Mouse (Mus musculus) embryonic facial prominence, embryonic 11.5 days (tissue): ENCODE measurements around the gene Neu1. TPM values are rescaled to one million over a fixed set of nuclear protein-coding genes. Genes with fewer than 3 reads are reported as not detected.
A peak's percentile ranks its signal among the peaks of the same experiment; 100 is the strongest.
"Not testable (repeated sequence)": the region's sequence is repeated elsewhere in the genome, so short reads cannot be mapped to it uniquely, and the experiment has no call there.

Experiments used
- ATAC-seq: fragments of 200-750 bp; cut with Nextera tagmentation; replicated peaks from 2 replicates; pipeline ENCODE4 v1.8.0; 2017; ENCODE audit warnings: low read depth; ENCODE audit not compliant: insufficient number of reproducible peaks, low FRiP score, low TSS enrichment
- DNase-seq: peaks from one replicate; pipeline ENCODE4 v3.0.0-alpha.2; 2015; ENCODE audit warnings: low spot score
- H3K27ac ChIP-seq: fragments of 300-500 bp; sonication (generic); replicated peaks from 2 replicates; pipeline ENCODE4 v1.5.1; 2014; ENCODE audit warnings: mild to moderate bottlenecking, low read depth, low read length, control low read depth
- H3K27me3 ChIP-seq: fragments of 300-500 bp; sonication (generic); 2 replicates; pipeline ENCODE4 v1.6.1; 2014; ENCODE audit warnings: mild to moderate bottlenecking, low read length, moderate library complexity, mixed read lengths; ENCODE audit not compliant: control insufficient read depth, insufficient read depth
- H3K36me3 ChIP-seq: fragments of 300-500 bp; sonication (generic); replicated peaks from 2 replicates; pipeline ENCODE4 v1.6.1; 2014; ENCODE audit warnings: low read depth, mild to moderate bottlenecking, low read length, moderate library complexity, mixed read lengths; ENCODE audit not compliant: control insufficient read depth, insufficient read depth
- H3K4me1 ChIP-seq: fragments of 300-500 bp; sonication (generic); 2 replicates; pipeline ENCODE4 v1.6.1; 2014; ENCODE audit warnings: low read length, mixed read lengths; ENCODE audit not compliant: control insufficient read depth, insufficient read depth
- H3K4me2 ChIP-seq: fragments of 300-500 bp; sonication (generic); 2 replicates; pipeline ENCODE4 v1.6.1; 2014; ENCODE audit warnings: low read depth, mild to moderate bottlenecking, control low read depth, low read length, moderate library complexity
- H3K4me3 ChIP-seq: fragments of 300-500 bp; sonication (generic); 2 replicates; pipeline ENCODE4 v1.5.1; 2014; ENCODE audit warnings: low read depth, low read length, control low read depth
- H3K9ac ChIP-seq: fragments of 300-500 bp; sonication (generic); replicated peaks from 2 replicates; pipeline ENCODE4 v1.6.1; 2014; ENCODE audit warnings: mild to moderate bottlenecking, control low read depth, low read length
- H3K9me3 ChIP-seq: fragments of 300-500 bp; sonication (generic); replicated peaks from 2 replicates; pipeline ENCODE4 v1.6.1; 2016; ENCODE audit warnings: mild to moderate bottlenecking, low read length, inconsistent platforms, mixed read lengths; ENCODE audit not compliant: control insufficient read depth
- WGBS: fragments of 180-500 bp; shearing (Covaris S2); extraction: QIAGEN DNeasy Blood & Tissue Kit; methylation state at CpG from one replicate; pipeline ENCODE4 v1.1.7; 2014; 5-methylcytosine and 5-hydroxymethylcytosine counted together
- polyA plus RNA-seq: library from polyadenylated mRNA; unstranded; fragments of >200 nt; fragmentation: Nextera tagmentation; extraction: Ambion mirVana; gene quantifications from 2 replicates; pipeline ENCODE4 v1.2.1, GENCODE M21; 2014

The Neu1 gene
- polyA plus RNA-seq, 1 experiment from 2014 or later: 10.9 TPM

DNA sequence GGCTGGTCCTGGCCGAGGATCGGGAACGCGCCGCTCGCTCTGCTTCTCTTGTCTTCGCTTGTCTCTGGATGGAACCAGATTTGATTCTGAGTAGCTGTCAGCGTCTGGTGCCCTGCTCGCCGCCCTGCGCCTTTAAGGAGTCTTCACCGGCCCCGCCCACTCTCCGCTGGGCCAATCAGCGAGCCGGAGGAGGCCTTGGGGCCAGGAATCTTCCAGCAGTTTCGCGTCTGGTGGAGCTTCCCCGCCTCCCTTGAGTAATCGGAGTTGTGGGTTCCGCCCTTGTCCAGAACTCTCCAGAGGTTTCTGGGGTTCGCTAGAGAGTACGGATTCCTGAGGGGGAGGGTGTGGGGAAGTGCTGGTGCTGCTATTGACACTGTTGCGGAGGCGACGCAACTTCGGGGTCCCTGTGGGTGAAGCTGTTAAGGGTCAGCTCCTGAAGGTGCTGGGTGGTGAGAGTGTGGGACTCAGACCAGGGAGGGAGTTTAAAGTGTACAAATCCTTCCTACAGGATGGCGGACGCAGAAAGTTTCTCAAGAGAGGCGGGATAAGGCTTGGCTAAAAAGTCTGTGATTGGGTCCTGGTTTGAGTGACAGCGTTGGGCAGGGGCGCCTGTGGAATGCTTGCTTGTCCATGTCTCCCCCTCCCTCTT is 28.2 kb downstream of the Neu1 start, which contains the start of gene Hspa1b:
Gene Hspa1b, minus strand, starts transcription at position 109 of the 649 bp plus-strand sequence.
- ATAC-seq (peak; percentile 90), DNase-seq (peak; percentile 91)
- peak within 1 kb of the TSS; percentile 37 for H3K4me3 ChIP-seq
- H3K27me3 ChIP-seq, H3K9me3 ChIP-seq, H3K36me3 ChIP-seq, H3K4me1 ChIP-seq: not testable (repeated sequence)
- H3K27ac ChIP-seq: peak within 1 kb of the TSS; percentile 36; the same call in 1 of the 2 replicates
- peak within 1 kb of the TSS; percentile 39 for H3K9ac ChIP-seq
- under 1% methylated on average over 28 of the region's 32 CpGs for WGBS
- peak within 1 kb of the TSS; percentile 53 for H3K4me2 ChIP-seq

DNA sequence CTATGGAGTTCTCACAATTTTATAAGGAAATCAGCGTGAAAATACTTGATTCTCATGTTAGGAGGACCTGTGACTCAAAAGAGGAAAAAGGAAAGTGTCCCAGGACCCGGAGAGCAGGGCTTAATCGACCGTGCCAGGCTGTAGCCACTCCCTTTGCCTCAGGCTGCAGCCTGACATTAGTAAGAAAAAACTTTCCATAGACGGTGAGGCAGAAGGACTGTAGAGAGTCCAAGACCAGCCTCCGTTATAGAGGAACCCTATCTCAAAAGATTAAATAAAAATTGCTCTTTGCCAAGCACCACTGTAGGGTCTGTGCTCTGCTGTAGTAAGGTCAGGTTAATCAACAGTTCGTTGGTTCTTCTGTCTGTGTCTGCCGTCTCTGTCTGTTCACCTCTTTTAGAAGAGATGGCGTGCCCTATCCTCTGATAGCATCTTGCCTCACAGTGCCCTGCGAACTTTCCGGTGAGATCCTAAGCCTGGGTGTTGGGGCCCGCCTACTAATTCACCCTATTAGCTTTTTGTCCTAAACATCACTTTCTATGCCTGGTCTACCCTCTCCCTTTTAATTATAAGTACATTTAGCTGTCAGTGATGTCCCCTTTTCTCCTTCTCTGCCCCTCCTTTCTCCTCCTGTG is 28.9 kb downstream of the Neu1 start:
- Histone ChIP-seq H3K9me3 (no peaks in the 10 kb centered on the region), H3K4me2 (peak overlapping the region; percentile 53), H3K9ac (peak overlapping the region; percentile 19), H3K4me1 (no peaks in the 10 kb centered on the region), H3K27ac (no peak overlapping the region), H3K27me3 (no peaks in the 10 kb centered on the region), H3K36me3 (no peaks in the 10 kb centered on the region), H3K4me3 (peak overlapping the region; percentile 37)
- no peak for ATAC-seq
- 9% methylated on average over 12 of the region's 12 CpGs for WGBS
- DNase-seq: peak; percentile 49

DNA sequence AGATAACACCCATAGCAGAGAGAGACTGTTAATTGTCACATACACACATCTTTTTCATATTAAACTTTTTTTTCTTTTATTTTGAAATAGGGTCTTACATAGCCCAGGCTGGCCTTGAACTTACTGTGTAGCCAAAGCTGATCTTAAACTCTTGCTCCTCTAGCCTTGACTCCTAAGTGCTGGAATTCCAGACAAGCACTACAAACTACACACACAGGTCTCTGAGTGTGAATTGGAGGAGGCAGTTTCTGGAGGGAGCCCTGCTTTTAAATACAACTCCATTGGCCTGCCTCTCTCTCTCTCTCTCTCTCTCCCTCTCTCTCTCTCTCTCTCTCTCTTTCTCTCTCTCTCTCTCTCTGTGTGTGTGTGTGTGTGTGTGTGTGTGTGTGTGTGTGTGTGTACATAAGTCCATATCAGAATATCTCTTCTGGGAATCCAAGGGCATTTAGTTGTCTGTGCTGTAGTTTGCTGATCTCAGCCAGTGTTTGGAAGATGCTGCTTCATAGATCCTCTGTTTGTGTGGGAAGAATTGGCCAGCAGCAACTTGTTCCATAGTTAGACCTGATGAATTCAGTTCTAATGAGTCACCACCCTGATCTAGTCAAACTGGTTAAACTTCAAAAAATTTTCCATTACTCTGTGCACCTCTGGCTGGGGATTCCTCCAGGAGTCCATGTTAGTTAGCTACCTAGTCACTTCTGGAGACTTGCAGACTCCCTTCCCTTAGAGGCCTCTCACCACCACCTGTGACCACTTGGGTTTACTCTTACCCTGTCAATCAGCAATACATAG is 29.8 kb downstream of the Neu1 start:
- DNase-seq (no peak), ATAC-seq (no peak)
- H3K9ac ChIP-seq: no peak overlapping the region
- H3K4me1 ChIP-seq: no peaks in the 10 kb centered on the region
- no peaks in the 10 kb centered on the region for H3K36me3 ChIP-seq
- H3K27ac ChIP-seq: no peak overlapping the region
- H3K9me3 ChIP-seq: no peaks in the 10 kb centered on the region
- no peak overlapping the region for H3K4me3 ChIP-seq
- no peaks in the 10 kb centered on the region for H3K27me3 ChIP-seq
- no peak overlapping the region for H3K4me2 ChIP-seq

DNA sequence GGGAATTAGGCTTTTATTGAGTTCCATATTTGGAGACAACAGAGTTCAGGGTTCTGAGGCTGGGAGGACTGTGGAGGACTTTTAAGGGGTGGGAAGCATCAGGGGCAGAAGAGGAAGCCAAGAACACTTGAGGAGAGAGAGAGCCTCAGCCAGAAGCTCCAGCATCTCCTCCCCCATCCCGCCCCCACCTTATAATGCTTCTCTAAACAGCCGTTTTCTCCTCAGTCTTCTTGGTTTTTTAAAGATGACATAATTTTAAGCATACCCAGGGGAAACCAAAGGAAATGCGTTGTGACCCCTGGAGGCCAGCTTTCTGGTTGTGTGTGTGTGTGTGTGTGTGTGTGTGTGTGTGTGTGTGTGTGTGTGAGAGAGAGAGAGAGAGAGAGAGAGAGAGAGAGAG is 31.1 kb downstream of the Neu1 start:
- Histone ChIP-seq H3K27ac (no peak overlapping the region), H3K9ac (no peak overlapping the region), H3K36me3 (no peaks in the 10 kb centered on the region), H3K4me3 (no peak overlapping the region), H3K4me2 (no peak overlapping the region), H3K9me3 (no peaks in the 10 kb centered on the region), H3K4me1 (no peaks in the 10 kb centered on the region), H3K27me3 (no peaks in the 10 kb centered on the region)
- no peak for DNase-seq
- WGBS: 33% methylated on average over 3 of the region's 3 CpGs
- ATAC-seq: no peak

DNA sequence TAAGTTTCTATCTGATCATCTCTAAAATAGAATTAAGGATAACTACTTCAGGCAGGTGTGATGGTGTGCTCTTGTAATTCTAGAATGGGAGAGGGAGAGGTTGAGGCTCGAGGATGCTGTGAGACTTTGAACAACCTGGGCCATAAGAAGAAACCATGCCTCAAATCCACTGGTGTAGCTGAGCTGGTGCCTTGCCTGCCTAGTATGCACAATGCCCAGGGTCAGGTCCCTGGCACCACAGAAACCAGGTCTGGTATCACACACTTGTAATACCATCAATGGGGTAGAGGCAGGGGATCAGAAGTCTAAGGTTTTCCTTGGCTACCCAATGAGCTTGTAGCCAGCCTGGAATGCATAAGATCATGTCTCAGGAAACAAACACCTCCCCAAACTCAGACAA is 31.8 kb downstream of the Neu1 start:
- WGBS: 48% methylated on average over 1 of the region's 1 CpGs
- no peaks in the 10 kb centered on the region for H3K4me1 ChIP-seq
- H3K4me2 ChIP-seq: no peak overlapping the region
- no peak for DNase-seq
- H3K27ac ChIP-seq: no peak overlapping the region
- no peaks in the 10 kb centered on the region for H3K9me3 ChIP-seq
- no peak overlapping the region for H3K4me3 ChIP-seq
- no peaks in the 10 kb centered on the region for H3K36me3 ChIP-seq
- H3K27me3 ChIP-seq: peaks cover under 1% of the 10 kb centered on the region; the same call in 1 of the 2 replicates
- no peak for ATAC-seq
- no peak overlapping the region for H3K9ac ChIP-seq

DNA sequence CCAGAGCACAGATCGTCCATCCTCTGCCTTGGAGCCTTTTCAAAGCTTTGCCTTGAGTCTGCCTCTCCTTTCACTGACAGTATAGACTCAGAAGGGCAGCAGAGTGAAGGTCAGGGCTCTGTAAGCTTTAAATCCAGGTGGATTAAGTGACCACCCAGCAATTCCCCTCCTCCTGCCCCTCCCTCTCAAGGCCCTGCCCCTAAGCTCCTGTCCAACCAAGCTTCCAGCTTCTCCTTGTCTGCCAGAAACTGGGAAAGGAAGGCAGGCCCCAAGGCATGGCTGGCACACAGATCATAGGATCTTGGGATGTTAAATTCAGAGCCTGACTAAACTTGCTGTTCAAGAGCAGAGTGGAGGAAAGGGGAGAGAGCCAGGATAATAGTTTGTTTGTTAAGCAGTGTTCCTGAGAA is 33.6 kb downstream of the Neu1 start:
- no peak overlapping the region for H3K4me2 ChIP-seq
- no peaks in the 10 kb centered on the region for H3K9me3 ChIP-seq
- no peak overlapping the region for H3K4me3 ChIP-seq
- H3K9ac ChIP-seq: 0 out of 2 replicates have a peak overlapping the region, but pooled peaks have one; percentile 9
- no peak overlapping the region for H3K27ac ChIP-seq
- DNase-seq (no peak), ATAC-seq (no peak)
- H3K36me3 ChIP-seq: no peaks in the 10 kb centered on the region
- H3K27me3 ChIP-seq: peaks cover 16% of the 10 kb centered on the region
- no peaks in the 10 kb centered on the region for H3K4me1 ChIP-seq
- WGBS: 12% methylated on average over 1 of the region's 1 CpGs

DNA sequence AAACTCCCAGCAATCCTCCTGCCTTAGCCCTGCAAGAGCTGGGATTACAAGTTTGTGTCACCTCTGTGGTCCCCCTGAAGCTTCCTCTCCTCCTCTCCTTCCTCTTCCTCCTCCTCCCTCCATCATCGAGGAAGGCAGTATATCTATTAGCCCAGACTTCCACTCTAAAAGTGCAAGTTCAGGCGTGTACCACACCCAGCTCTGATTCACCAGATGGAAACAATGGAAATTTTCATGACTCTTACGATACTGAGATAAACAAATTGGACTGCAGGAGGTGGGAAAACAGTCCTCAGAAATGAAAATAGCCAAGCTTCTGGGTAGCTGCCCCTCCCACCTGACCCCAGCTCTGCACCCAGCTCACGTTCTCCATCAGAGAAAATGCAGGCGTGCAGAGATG is 34.6 kb downstream of the Neu1 start:
- ATAC-seq (no peak), DNase-seq (no peak)
- Histone ChIP-seq H3K36me3 (no peaks in the 10 kb centered on the region), H3K4me2 (no peak overlapping the region), H3K9me3 (no peaks in the 10 kb centered on the region), H3K4me3 (no peak overlapping the region), H3K9ac (no peak overlapping the region), H3K27ac (no peak overlapping the region), H3K27me3 (peaks cover 18% of the 10 kb centered on the region), H3K4me1 (no peaks in the 10 kb centered on the region)
- WGBS: 71% methylated on average over 5 of the region's 5 CpGs

DNA sequence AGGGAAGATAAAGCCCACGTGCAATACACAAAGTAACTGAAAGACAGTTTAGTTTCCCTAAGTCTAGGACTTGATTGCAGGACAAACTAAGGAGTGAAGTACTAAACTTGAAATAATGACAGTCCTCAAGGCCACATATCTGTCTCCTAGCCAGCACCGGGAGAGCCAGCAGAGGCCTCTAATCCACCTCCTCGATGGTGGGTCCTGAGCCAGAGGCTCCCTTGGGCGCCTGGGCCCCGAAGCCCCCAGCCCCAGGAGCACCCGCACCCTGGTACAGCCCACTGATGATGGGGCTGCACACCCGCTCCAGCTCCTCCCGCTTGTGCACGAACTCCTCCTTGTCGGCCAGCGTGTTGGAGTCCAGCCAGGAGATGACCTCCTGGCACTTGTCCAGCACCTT is 38.8 kb downstream of the Neu1 start, which contains the start of gene Gm20481:
Gene Gm20481, plus strand, starts transcription at position 91 of the 400 bp plus-strand sequence.
- not testable (repeated sequence) for H3K27ac ChIP-seq, H3K9ac ChIP-seq, H3K4me3 ChIP-seq, DNase-seq, H3K4me1 ChIP-seq, H3K4me2 ChIP-seq, H3K9me3 ChIP-seq, H3K36me3 ChIP-seq, ATAC-seq
- H3K27me3 ChIP-seq: peaks cover 18% of the 10 kb centered on the region
- WGBS: 62% methylated on average over 6 of the region's 11 CpGs
